Mouse (Mus musculus) liver, postnatal 0 days (tissue): ENCODE results near the gene Nkrf. TPM values are rescaled to one million over a fixed set of nuclear protein-coding genes. Genes with fewer than 3 reads are reported as not detected.
A peak's percentile ranks its signal among the peaks of the same experiment; 100 is the strongest.

Experiments used
- ATAC-seq: fragments of 200-750 bp; cut with Nextera tagmentation; 2 replicates; pipeline ENCODE4 v1.8.0; 2017; ENCODE audit warnings: mild to moderate bottlenecking, moderate library complexity
- DNase-seq: peaks from one replicate; pipeline ENCODE4 v3.0.0-alpha.2; 2016
- H3K27ac ChIP-seq: fragments of 300-500 bp; sonication (generic); 2 replicates; pipeline ENCODE4 v1.5.1; 2014; ENCODE audit warnings: antibody characterized with exemption, moderate library complexity, mild to moderate bottlenecking, low read depth
- H3K27me3 ChIP-seq: fragments of 300-500 bp; sonication (generic); 2 replicates; pipeline ENCODE4 v1.6.1; 2014; ENCODE audit warnings: low read length, control low read depth, mixed read lengths; ENCODE audit not compliant: insufficient read depth
- H3K36me3 ChIP-seq: fragments of 300-500 bp; sonication (generic); replicated peaks from 2 replicates; pipeline ENCODE4 v1.6.1; 2014; ENCODE audit warnings: mild to moderate bottlenecking, control low read depth, low read length, moderate library complexity, mixed read lengths; ENCODE audit not compliant: insufficient read depth
- H3K4me1 ChIP-seq: fragments of 300-500 bp; sonication (generic); 2 replicates; pipeline ENCODE4 v1.6.1; 2014; ENCODE audit warnings: antibody characterized with exemption, mild to moderate bottlenecking, control low read depth; ENCODE audit not compliant: insufficient read depth
- H3K4me2 ChIP-seq: fragments of 300-500 bp; sonication (generic); 2 replicates; pipeline ENCODE4 v1.6.1; 2014; ENCODE audit warnings: low read depth, mild to moderate bottlenecking, low read length, moderate library complexity, mixed read lengths
- H3K4me3 ChIP-seq: fragments of 300-500 bp; sonication (generic); 2 replicates; pipeline ENCODE4 v1.5.1; 2014; ENCODE audit warnings: low read depth, low read length
- H3K9ac ChIP-seq: fragments of 300-500 bp; sonication (generic); replicated peaks from 2 replicates; pipeline ENCODE4 v1.6.1; 2014; ENCODE audit warnings: mild to moderate bottlenecking, moderate library complexity
- H3K9me3 ChIP-seq: fragments of 300-500 bp; sonication (generic); 2 replicates; pipeline ENCODE4 v1.6.1; 2016; ENCODE audit warnings: mild to moderate bottlenecking, control low read depth, low read length, mixed read lengths
- CTCF ChIP-seq: sonication (generic); IDR thresholded peaks from 2 replicates; pipeline ENCODE4 v1.5.1; 2016; ENCODE audit warnings: antibody characterized with exemption, low read depth
- EP300 ChIP-seq: IDR thresholded peaks from 2 replicates; pipeline ENCODE4 v1.6.1; 2016; ENCODE audit warnings: antibody characterized with exemption, low read depth, mild to moderate bottlenecking
- WGBS: fragments of 180-500 bp; shearing (Covaris S2); extraction: QIAGEN DNeasy Blood & Tissue Kit; methylation state at CpG from one replicate; pipeline ENCODE4 v1.1.7; 2014; ENCODE audit not compliant: insufficient replicate concordance; 5-methylcytosine and 5-hydroxymethylcytosine counted together
- polyA plus RNA-seq: library from polyadenylated mRNA; unstranded; fragments of >200 nt; fragmentation: Nextera tagmentation; extraction: Ambion mirVana; gene quantifications from 2 replicates; pipeline ENCODE4 v1.2.1, GENCODE M21; 2015

Nkrf gene
- polyA plus RNA-seq, 1 experiment from 2014 or later: 0.69 TPM

GRCm38 (mm10) chrX:36928791-36929190 lies 26.1 kb upstream of the Nkrf start:
- no peak for TF ChIP-seq EP300
- no peak for TF ChIP-seq CTCF
- Histone ChIP-seq H3K36me3 (no peaks in the 10 kb centered on the region), H3K4me3 (no peak overlapping the region), H3K9me3 (no peaks in the 10 kb centered on the region), H3K27me3 (no peaks in the 10 kb centered on the region), H3K9ac (no peak overlapping the region), H3K4me1 (no peaks in the 10 kb centered on the region), H3K27ac (no peak overlapping the region), H3K4me2 (no peak overlapping the region)
- no peak for ATAC-seq
- no peak for DNase-seq
- WGBS: 71% methylated on average over 4 of the region's 4 CpGs

- no peaks in the 10 kb centered on the region for H3K36me3 ChIP-seq
- H3K4me3 ChIP-seq: no peak overlapping the region
- 80% methylated on average over 4 of the region's 4 CpGs for WGBS
Measured at GRCm38 (mm10) chrX:36921346-36921745, 18.6 kb upstream of the Nkrf start.

GRCm38 (mm10) chrX:36917749-36918148 lies 15.1 kb upstream of the Nkrf start:
- no peak for DNase-seq
- 68% methylated on average over 1 of the region's 1 CpGs for WGBS
- TF ChIP-seq CTCF (no peak), EP300 (no peak)
- H3K27ac ChIP-seq: no peak overlapping the region
- H3K36me3 ChIP-seq: no peaks in the 10 kb centered on the region
- no peaks in the 10 kb centered on the region for H3K27me3 ChIP-seq
- no peak overlapping the region for H3K4me2 ChIP-seq
- H3K4me3 ChIP-seq: no peak overlapping the region
- no peak overlapping the region for H3K9ac ChIP-seq
- H3K4me1 ChIP-seq: no peaks in the 10 kb centered on the region
- H3K9me3 ChIP-seq: no peaks in the 10 kb centered on the region
- no peak for ATAC-seq

More at GRCm38 (mm10) chrX:36921346-36921745, 18.6 kb upstream of the Nkrf start:
- H3K4me1 ChIP-seq: no peaks in the 10 kb centered on the region
- DNase-seq: no peak
- TF ChIP-seq CTCF (no peak), EP300 (no peak)
- no peaks in the 10 kb centered on the region for H3K9me3 ChIP-seq
- no peak overlapping the region for H3K9ac ChIP-seq
- no peak overlapping the region for H3K4me2 ChIP-seq
- ATAC-seq: no peak
- H3K27ac ChIP-seq: no peak overlapping the region
- H3K27me3 ChIP-seq: no peaks in the 10 kb centered on the region

GRCm38 (mm10) chrX:36911343-36911742 lies 8.6 kb upstream of the Nkrf start:
- Histone ChIP-seq H3K4me3 (no peak overlapping the region), H3K9me3 (no peaks in the 10 kb centered on the region), H3K27ac (no peak overlapping the region), H3K4me1 (no peaks in the 10 kb centered on the region), H3K36me3 (no peaks in the 10 kb centered on the region), H3K27me3 (no peaks in the 10 kb centered on the region), H3K9ac (no peak overlapping the region), H3K4me2 (no peak overlapping the region)
- ATAC-seq (no peak), DNase-seq (peak; percentile 49)
- WGBS: 47% methylated on average over 12 of the region's 12 CpGs
- TF ChIP-seq CTCF (peak; percentile 70), EP300 (no peak)

- no peak overlapping the region for H3K4me3 ChIP-seq
- no peak overlapping the region for H3K9ac ChIP-seq
- DNase-seq (no peak), ATAC-seq (no peak)
- H3K9me3 ChIP-seq: no peaks in the 10 kb centered on the region
- H3K27me3 ChIP-seq: no peaks in the 10 kb centered on the region
- no peaks in the 10 kb centered on the region for H3K36me3 ChIP-seq
- H3K27ac ChIP-seq: no peak overlapping the region
- TF ChIP-seq EP300: no peak
- TF ChIP-seq CTCF: peak; percentile 35
- 31% methylated on average over 5 of the region's 5 CpGs for WGBS
- H3K4me1 ChIP-seq: 0 out of 2 replicates have a peak, but pooled peaks cover 3% of the 10 kb centered on the region
- H3K4me2 ChIP-seq: no peak overlapping the region
Measured at GRCm38 (mm10) chrX:36906539-36906938, 3.8 kb upstream of the Nkrf start.

- 19% methylated on average over 31 of the region's 32 CpGs for WGBS
- no peaks in the 10 kb centered on the region for H3K27me3 ChIP-seq
- H3K9me3 ChIP-seq: no peaks in the 10 kb centered on the region
- H3K9ac ChIP-seq: peak overlapping the region; percentile 74
- H3K4me2 ChIP-seq: peak overlapping the region; percentile 85
- DNase-seq (peak; percentile 89), ATAC-seq (peak; percentile 95)
- 0 out of 2 replicates have a peak, but pooled peaks cover 3% of the 10 kb centered on the region for H3K4me1 ChIP-seq
- H3K4me3 ChIP-seq: peak overlapping the region; percentile 62
- H3K27ac ChIP-seq: peak overlapping the region; percentile 66
- TF ChIP-seq EP300: peak; percentile 54; the same call in 1 of the 2 replicates
- no peak for TF ChIP-seq CTCF
- no peaks in the 10 kb centered on the region for H3K36me3 ChIP-seq
Measured at GRCm38 (mm10) chrX:36903115-36903768, 543 bp upstream of the Nkrf start.
